Mouse (Mus musculus): Measurements from ENCODE around the gene Abcb1a.
"Not testable (repeated sequence)": the region's sequence is repeated elsewhere in the genome, so short reads cannot be mapped to it uniquely, and the experiment has no call there.

Gene Abcb1a

DNA sequence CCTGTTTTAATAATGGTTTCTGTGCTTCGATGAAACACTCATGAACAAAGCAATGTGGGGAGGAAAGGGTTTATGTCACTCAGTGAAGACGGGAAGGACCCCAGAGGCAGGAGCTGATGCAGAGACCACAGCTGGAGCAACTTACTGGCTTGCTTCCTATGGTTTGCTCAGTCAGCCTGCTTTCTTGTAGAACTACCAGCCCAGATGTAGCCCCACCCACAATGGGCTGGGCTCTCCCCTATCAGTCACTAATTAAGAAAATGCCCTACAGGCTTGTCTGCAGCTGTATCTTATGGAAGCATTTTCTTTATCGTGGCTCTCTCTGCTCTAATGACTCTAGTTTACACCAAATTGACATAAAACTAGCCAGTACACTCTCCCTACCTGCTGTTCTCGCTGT is 67.9 kb downstream of the Abcb1a start:
- no peak for DNase-seq (ENCODE audit: low spot score)

DNA sequence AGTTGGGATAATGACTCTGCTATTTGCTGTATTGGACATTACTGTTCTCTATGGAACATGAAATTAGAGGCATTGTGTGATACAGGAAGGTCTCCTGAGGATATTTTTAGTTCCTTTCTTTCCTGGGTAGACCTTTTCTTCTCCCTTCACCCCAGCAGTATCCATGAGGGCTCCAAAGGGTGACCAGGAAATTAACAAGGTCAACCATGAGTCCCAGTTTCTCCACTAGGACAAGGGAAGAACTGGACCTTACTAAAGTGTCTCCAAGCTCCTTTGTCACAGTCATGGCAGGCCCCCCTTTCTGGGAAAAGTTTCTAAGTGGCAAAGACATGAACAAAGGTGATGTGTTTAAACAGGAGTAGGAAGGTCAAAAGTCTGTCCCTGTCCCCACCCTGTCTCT is 72.8 kb downstream of the Abcb1a start:
- no peak for DNase-seq (ENCODE audit: low spot score)

DNA sequence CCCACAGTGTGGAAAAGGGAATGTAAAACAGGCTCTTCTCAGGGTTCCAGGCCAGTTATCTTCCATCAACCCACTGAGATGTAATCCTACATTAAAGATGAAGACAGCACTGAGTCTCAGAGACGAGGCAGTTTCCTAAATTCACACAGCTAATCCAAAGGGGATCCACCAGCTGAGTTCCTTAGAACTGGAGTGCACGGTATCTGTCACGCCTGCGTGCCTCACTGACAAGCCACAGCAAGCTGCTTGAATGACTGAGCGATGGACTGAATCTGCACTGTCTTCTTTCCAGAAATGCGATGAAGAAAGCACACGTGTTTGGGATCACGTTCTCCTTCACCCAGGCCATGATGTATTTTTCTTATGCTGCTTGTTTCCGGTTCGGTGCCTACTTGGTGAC is 73.4 kb downstream of the Abcb1a start:
- not testable (repeated sequence) for DNase-seq (ENCODE audit: low spot score)

DNA sequence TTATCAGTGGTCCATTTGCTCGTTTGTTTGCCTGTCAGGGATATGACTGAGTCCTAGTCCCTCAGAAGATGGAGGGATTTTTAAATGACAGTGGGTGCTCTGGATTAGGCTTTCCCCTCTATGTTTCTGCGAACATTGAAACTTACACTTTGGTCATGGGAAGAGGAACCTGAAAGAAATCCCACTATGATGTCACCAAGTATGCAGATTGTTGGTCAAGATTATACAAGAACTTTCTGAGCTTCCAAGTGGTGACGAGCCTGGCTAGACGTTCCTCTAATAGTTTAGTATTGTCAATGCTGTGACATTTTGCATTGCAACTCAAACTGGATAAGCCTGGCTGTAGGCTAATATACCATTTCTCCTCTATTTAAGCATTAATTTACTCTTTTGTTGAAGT is 76.5 kb downstream of the Abcb1a start:
- DNase-seq (ENCODE audit: low spot score): no peak

DNA sequence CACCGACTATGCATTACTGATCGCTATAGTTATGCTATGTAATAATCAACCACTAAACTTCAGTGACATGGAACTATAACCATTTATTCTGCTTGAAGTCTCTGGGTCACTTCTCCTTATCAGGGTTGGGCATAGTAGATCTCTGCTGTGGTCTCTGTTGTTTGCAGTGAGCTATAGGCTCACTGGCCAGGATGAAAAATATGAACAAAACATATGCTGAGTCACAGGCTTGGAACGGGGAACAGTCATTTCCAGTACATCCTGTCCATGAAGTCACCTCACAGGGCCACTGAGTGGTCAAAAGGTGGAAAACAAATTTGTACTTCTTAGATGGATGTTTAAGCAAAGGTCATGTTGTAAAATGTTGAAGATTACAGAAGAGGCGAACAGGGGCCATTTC is 77.2 kb downstream of the Abcb1a start:
- DNase-seq (ENCODE audit: low spot score): no peak

DNA sequence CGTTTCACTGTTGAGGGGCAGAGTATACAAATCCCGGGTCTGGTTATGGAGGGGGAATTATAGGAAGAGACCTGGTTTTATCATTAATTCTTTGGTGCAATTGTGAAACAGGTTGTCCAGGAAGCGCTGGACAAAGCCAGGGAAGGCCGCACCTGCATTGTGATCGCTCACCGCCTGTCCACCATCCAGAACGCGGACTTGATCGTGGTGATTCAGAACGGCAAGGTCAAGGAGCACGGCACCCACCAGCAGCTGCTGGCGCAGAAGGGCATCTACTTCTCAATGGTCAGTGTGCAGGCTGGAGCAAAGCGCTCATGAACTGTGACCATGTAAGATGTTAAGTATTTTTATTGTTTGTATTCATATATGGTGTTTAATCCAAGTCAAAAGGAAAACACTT is 87.4 kb downstream of the Abcb1a start:
- not testable (repeated sequence) for DNase-seq (ENCODE audit: low spot score)

DNA sequence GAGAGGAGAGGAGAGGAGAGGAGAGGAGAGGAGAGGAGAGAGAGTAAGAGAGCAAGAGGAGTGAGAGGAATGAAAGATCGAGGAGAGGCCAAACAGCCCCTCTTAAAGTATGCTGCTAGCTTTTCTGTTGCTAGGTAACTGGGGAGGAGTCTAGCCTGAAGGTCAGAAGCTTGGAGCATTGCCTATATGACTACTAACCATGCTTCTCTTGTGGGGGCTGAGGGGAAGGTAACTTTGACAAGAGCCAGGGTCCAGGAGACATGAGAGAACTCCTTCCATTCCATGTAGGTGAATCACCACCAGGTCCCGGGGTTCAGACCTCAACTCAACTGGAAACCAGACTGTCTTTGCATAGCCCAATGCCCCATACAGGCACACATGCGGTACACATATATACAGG is 113.0 kb downstream of the Abcb1a start:
- DNase-seq (ENCODE audit: low spot score): no peak

DNA sequence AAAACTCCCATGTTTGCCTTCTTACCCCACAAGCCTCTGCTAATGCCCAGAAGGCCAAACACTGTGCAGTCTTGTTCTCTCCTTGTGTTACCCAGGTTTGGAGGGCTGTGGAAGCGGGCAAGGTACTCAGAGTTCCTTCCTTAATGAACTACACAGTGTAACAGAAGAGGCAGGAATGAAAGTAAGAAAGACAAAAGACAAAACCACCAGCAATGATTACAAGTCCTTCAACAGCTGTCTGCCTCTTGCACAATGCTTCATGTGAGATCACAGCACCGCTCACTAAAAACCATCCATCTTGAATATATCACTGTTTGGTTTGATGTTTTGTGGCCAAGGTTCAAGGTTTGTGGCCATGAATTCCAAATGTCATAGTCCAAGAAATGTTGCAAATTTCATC is 118.4 kb downstream of the Abcb1a start:
- DNase-seq (ENCODE audit: low spot score): no peak

DNA sequence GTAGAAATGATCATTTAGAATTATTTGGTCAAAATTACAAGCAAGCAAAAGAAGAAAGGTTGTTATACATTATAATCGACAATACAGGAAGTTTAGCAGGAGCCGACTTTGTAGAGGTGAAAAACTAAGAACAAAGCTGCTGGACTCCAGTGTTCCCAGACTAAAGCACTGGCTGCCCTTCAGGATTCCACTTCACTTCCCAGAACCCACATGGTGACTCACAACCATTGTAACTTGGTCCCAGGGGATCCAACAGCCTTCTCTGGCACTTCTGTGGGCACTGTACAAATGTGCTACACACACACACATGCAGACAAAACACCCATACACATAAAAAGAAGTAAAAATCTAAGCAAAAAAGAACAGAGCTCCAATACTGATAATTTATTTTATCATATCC is 118.9 kb downstream of the Abcb1a start:
- DNase-seq (ENCODE audit: low spot score): no peak

DNA sequence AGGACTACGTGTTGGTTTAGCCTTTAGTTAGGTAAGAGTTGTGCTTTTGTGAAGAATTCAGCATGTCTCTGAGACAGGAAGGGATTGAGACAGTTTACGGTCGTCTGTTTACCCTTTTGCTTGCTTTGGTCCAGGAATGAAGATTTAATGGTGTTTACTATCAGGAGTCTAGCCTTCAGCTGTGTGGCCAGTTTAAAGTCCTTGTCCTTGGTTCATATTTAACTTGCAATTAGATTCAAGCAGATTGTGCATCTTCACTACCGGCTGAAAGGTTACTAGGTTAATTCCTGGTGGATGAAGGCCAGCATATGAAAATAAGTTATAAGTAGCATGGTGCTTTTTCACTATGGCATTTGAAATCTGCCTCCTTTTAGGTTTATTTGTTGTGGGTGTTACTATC is 132.4 kb downstream of the Abcb1a start:
- peak; percentile 31 for DNase-seq (ENCODE audit: low spot score)

Data from yolk sac, embryonic 10.5 days (tissue).